Mouse (Mus musculus) ES-E14 (cell line): Measurements from ENCODE around the gene Hip1r.

ENCODE experiments used
- CHD2 ChIP-seq: IDR thresholded peaks from 2 replicates; pipeline ENCODE4 v1.6.1; 2014; ENCODE audit warnings: mild to moderate bottlenecking, low read depth, low read length, inconsistent platforms
- HCFC1 ChIP-seq: IDR thresholded peaks from 2 replicates; pipeline ENCODE4 v1.6.1; 2012; ENCODE audit warnings: low read length, inconsistent platforms, borderline replicate concordance; ENCODE audit not compliant: insufficient read depth
- MAFK ChIP-seq: IDR thresholded peaks from 2 replicates; pipeline ENCODE4 v1.6.1; 2014; ENCODE audit warnings: mild to moderate bottlenecking, low read depth, low read length, inconsistent platforms; ENCODE audit not compliant: insufficient read depth
- ZC3H11A ChIP-seq: IDR thresholded peaks from 2 replicates; pipeline ENCODE4 v1.6.1; 2012; ENCODE audit warnings: low read depth, mild to moderate bottlenecking, inconsistent platforms, low read length, borderline replicate concordance

DNA sequence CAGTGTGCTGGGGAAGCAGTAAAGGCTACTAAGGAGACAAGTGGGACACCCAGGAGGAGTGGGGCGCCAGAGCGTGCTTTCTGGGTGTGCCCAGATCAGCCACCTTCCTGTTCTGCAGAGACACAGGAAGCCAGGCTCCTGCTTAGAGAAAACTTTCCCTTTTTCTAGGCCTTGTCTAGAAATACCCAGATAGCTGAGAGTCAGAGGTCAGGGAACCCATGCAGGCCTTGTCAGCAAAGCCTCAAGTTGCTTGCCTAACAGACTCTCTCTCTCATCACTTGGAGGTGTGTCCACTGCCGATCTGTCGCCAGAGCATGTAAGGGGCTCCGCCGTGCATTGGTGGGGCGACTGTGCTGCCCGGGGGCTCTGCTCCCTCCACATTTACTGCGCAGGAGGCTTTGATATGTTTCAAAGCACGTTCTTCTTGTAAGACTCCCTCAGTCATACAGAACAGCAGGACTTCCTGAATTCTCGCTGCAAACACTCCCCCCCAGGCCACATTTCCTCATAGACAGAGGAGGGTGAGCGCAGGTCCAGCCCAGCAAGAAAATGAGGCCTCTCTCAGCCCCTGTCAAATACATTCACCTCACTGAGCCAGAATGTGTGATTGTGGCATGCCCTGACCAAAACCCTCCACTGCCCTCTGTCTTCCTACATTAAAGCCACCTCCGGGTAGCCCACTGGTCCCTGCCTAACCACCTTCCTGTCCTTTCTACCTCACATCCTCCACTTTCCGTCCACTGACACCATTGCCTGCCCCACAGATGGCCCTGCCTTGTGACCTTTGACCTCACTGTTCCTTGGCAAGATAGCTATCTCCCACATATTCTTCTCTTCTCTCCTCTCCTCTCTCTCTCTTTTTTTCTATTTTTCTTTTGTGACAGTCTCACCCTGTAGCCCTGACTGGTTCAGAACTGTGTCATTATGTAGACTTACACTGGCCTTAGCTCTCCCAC is 76.9 kb downstream of the Hip1r start:
- TF ChIP-seq ZC3H11A = no peak
- no peak for TF ChIP-seq HCFC1
- no peak for TF ChIP-seq CHD2
- TF ChIP-seq MAFK = no peak
